ENCODE assay signal across 13 mouse cellular contexts in genomic region chr4:125125361-125125921, GRCm38 (mm10). TPM values are rescaled to one million over a fixed set of nuclear protein-coding genes. Genes with fewer than 3 reads are reported as not detected.
A peak's percentile ranks its signal among the peaks of the same experiment; 100 is the strongest.
DNase-seq lines count a peak whose midpoint lies in the region; ATAC-seq and TF ChIP-seq lines count a peak whose summit lies in the region.
"Had no signal": no experiment of that assay in that cellular context is flagged by ENCODE, and none has a peak within 500 bp of the region (broad histone marks: within the 10 kb centered on the region; RNA-seq: fewer than 3 reads in every experiment).

No protein-coding gene starts in this region.

- no peaks in the 10 kb centered on the region for H3K27me3 ChIP-seq in lung, postnatal 0 days (replicated peaks; ENCODE audit: insufficient read depth, low read length)

- DNase-seq in lung, postnatal 0 days (ENCODE audit: low spot score): peak; percentile 17
- DNase-seq in lung, postnatal 36 days: no peak
- DNase-seq in ES-CJ7 (ENCODE audit: low read depth, low spot score): peak; percentile 61
- DNase-seq in left cerebral cortex, postnatal 36 days (ENCODE audit: low spot score in 2 of 2): no peak
- no peak for DNase-seq in left cerebral cortex, postnatal 10 days (ENCODE audit: extremely low spot score in 1 of 2, low spot score in 2 of 2)
- DNase-seq in spleen, postnatal 14 days (ENCODE audit: low spot score in 2 of 2): no peak
- DNase-seq: cerebellum, postnatal 14 days; layer of hippocampus, postnatal 36 days; lung, adult 2 months had no signal

- no peak overlapping the region for H3K9ac ChIP-seq in lung, postnatal 0 days (replicated peaks; ENCODE audit: low read depth)
- H3K9ac ChIP-seq: neural tube, embryonic 12.5 days had no signal

- intact Hi-C loops in left cerebral cortex, postnatal 36 days (cut with DNase I): no loop called here
- intact Hi-C loops in left cerebral cortex, postnatal 10 days (cut with DNase I): no loop called here

- H3K4me1 ChIP-seq in lung, postnatal 0 days (ENCODE audit: insufficient read depth, low read depth, low read length): peaks cover 40% of the 10 kb centered on the region
- peaks cover 26% of the 10 kb centered on the region for H3K4me1 ChIP-seq in embryonic fibroblast, embryonic 13.5 days (ENCODE audit: control insufficient read depth, insufficient read depth, low read length)

- TF ChIP-seq POLR2A in embryonic fibroblast, embryonic 13.5 days (IDR thresholded peaks at IDR 0.05; ENCODE audit: low read depth, low read length): no peak

- WGBS in lung, postnatal 0 days: 82% methylated on average over 7 of the region's 7 CpGs
- WGBS in macrophage (ENCODE audit: missing documents): 77% methylated on average over 7 of the region's 7 CpGs

- no peak for TF ChIP-seq CTCF in lung, postnatal 0 days (IDR thresholded peaks at IDR 0.05)
- no peak for TF ChIP-seq CTCF in embryonic fibroblast, embryonic 13.5 days (IDR thresholded peaks at IDR 0.05; ENCODE audit: borderline replicate concordance, insufficient read depth, low read length)

- H3K4me2 ChIP-seq in lung, postnatal 0 days (replicated peaks; ENCODE audit: low read depth, low read length): no peak overlapping the region
- H3K4me2 ChIP-seq: neural tube, embryonic 12.5 days had no signal

- no peak for ATAC-seq in lung, postnatal 0 days

- peaks cover 71% of the 10 kb centered on the region for H3K79me2 ChIP-seq in macrophage (ENCODE audit: inconsistent target)

- peak overlapping the region; percentile 54; the same call in 1 of the 2 replicates for H3K27ac ChIP-seq in lung, postnatal 0 days (ENCODE audit: low read length)
- H3K27ac ChIP-seq in embryonic fibroblast, embryonic 13.5 days (ENCODE audit: insufficient read depth, low read length): peak overlapping the region; percentile 49
- H3K27ac ChIP-seq in macrophage: peak overlapping the region; percentile 88
- H3K27ac ChIP-seq: neural tube, embryonic 12.5 days had no signal

- H3K4me3 ChIP-seq in lung, postnatal 0 days (ENCODE audit: low read depth, low read length): no peak overlapping the region
- H3K4me3 ChIP-seq in embryonic fibroblast, embryonic 13.5 days (ENCODE audit: insufficient read depth, low read length): no peak overlapping the region; the same call in 1 of the 2 replicates
- H3K4me3 ChIP-seq in macrophage (ENCODE audit: inconsistent target): no peak overlapping the region
- H3K4me3 ChIP-seq: neural tube, embryonic 12.5 days had no signal

- no peaks in the 10 kb centered on the region for H3K9me3 ChIP-seq in lung, postnatal 0 days (ENCODE audit: low read length)
- H3K9me3 ChIP-seq: neural tube, embryonic 12.5 days had no signal

- H3K36me3 ChIP-seq in lung, postnatal 0 days (ENCODE audit: insufficient read depth, low read length): 0 out of 2 replicates have a peak, but pooled peaks cover 3% of the 10 kb centered on the region
- peaks cover 16% of the 10 kb centered on the region; the same call in 1 of the 2 replicates for H3K36me3 ChIP-seq in macrophage (ENCODE audit: inconsistent target)
- H3K36me3 ChIP-seq: neural tube, embryonic 12.5 days had no signal

- no peak for TF ChIP-seq EP300 in lung, postnatal 0 days (IDR thresholded peaks at IDR 0.05)

RNA-seq across cellular contexts. Expression of gene Zc3h12a, which starts 2.2 kb away (rescaled TPM):
- 1.6 and 2.3 TPM in 2 replicates for polyA plus RNA-seq in lung, postnatal 0 days (2015; fragmentation: Nextera tagmentation; extraction: Ambion mirVana)
- 6.0 and 8.9 TPM in 2 replicates for polyA plus RNA-seq in embryonic fibroblast, embryonic 13.5 days (2011; ENCODE audit: insufficient read length, low read depth, missing spikeins)
- 100 to 1,000 TPM in 20 of 26 experiments, 10 to 100 TPM in 6; 57.3 to 229 (median 148) TPM for total RNA-seq in macrophage (2018; cell fraction: chromatin; rRNA removed)
- 100 to 1,000 TPM in 8 of 26 experiments, 10 to 100 TPM in 18; 12.0 to 167 (median 56.6) TPM for total RNA-seq in macrophage (2018; cell fraction: cytosol; rRNA removed)
- total RNA-seq in macrophage (2018; cell fraction: nucleus; rRNA removed): 100 to 1,000 TPM in 18 of 26 experiments, 10 to 100 TPM in 8; 39.0 to 219 (median 148) TPM
- polyA plus RNA-seq in macrophage (2018): 6.2 to 14.2 TPM (median 8.5 TPM) in 3 replicates
- total RNA-seq in left cerebral cortex, postnatal 36 days (2021): under 1 TPM; 0.54 to 0.70 TPM
- total RNA-seq in left cerebral cortex, postnatal 10 days (2021): 1 to 10 TPM in 1 of 2 experiments, under 1 TPM in 1; 0.57 to 1.2 TPM

RNA-seq across cellular contexts. Expression of gene Meaf6, which starts 40.5 kb away (rescaled TPM):
- polyA plus RNA-seq in lung, postnatal 0 days (2015; fragmentation: Nextera tagmentation; extraction: Ambion mirVana): 29.7 and 32.1 TPM in 2 replicates
- 21.8 and 35.7 TPM in 2 replicates for polyA plus RNA-seq in embryonic fibroblast, embryonic 13.5 days (2011; ENCODE audit: insufficient read length, low read depth, missing spikeins)
- total RNA-seq in macrophage (2018; cell fraction: chromatin; rRNA removed): 10 to 100 TPM; 11.9 to 63.3 (median 32.7) TPM
- 10 to 100 TPM; 17.9 to 37.9 (median 23.7) TPM for total RNA-seq in macrophage (2018; cell fraction: cytosol; rRNA removed)
- total RNA-seq in macrophage (2018; cell fraction: nucleus; rRNA removed): 10 to 100 TPM in 25 of 26 experiments, 1 to 10 TPM in 1; 9.1 to 45.3 (median 21.4) TPM
- 18.5 to 49.2 TPM (median 35.8 TPM) in 3 replicates for polyA plus RNA-seq in macrophage (2018)
- 100 to 1,000 TPM; 123 to 140 TPM for total RNA-seq in left cerebral cortex, postnatal 36 days (2021)
- total RNA-seq in left cerebral cortex, postnatal 10 days (2021): 100 to 1,000 TPM; 142 to 151 TPM

RNA-seq across cellular contexts. Expression of gene Snip1, which starts 59.0 kb away (rescaled TPM):
- 17.4 and 18.0 TPM in 2 replicates for polyA plus RNA-seq in lung, postnatal 0 days (2015; fragmentation: Nextera tagmentation; extraction: Ambion mirVana)
- polyA plus RNA-seq in embryonic fibroblast, embryonic 13.5 days (2011; ENCODE audit: insufficient read length, low read depth, missing spikeins): 15.5 and 16.8 TPM in 2 replicates
- 10 to 100 TPM in 22 of 26 experiments, 1 to 10 TPM in 4; 6.2 to 19.7 (median 15.0) TPM for total RNA-seq in macrophage (2018; cell fraction: chromatin; rRNA removed)
- total RNA-seq in macrophage (2018; cell fraction: cytosol; rRNA removed): 10 to 100 TPM; 14.5 to 23.3 (median 19.6) TPM
- total RNA-seq in macrophage (2018; cell fraction: nucleus; rRNA removed): 10 to 100 TPM; 10.2 to 22.7 (median 17.1) TPM
- 15.9 to 19.4 TPM (median 15.9 TPM) in 3 replicates for polyA plus RNA-seq in macrophage (2018)
- 10 to 100 TPM; 13.6 to 14.2 TPM for total RNA-seq in left cerebral cortex, postnatal 36 days (2021)
- total RNA-seq in left cerebral cortex, postnatal 10 days (2021): 10 to 100 TPM; 12.8 to 13.7 TPM

RNA-seq across cellular contexts. Expression of gene Dnali1, which starts 59.9 kb away (rescaled TPM):
- 6.9 and 10.9 TPM in 2 replicates for polyA plus RNA-seq in lung, postnatal 0 days (2015; fragmentation: Nextera tagmentation; extraction: Ambion mirVana)
- polyA plus RNA-seq in embryonic fibroblast, embryonic 13.5 days (2011; ENCODE audit: insufficient read length, low read depth, missing spikeins): not detected in 2 replicates
- total RNA-seq in macrophage (2018; cell fraction: chromatin; rRNA removed): not detected
- under 1 TPM in 8 of 26 experiments, not detected in 18; 0.03 to 0.17 (median 0.07) TPM for total RNA-seq in macrophage (2018; cell fraction: cytosol; rRNA removed)
- total RNA-seq in macrophage (2018; cell fraction: nucleus; rRNA removed): not detected
- 0.09 TPM in 1 of 3 replicates, not detected in the others for polyA plus RNA-seq in macrophage (2018)
- under 1 TPM in 1 of 2 experiments, not detected in 1; 0.30 TPM for total RNA-seq in left cerebral cortex, postnatal 36 days (2021)
- total RNA-seq in left cerebral cortex, postnatal 10 days (2021): under 1 TPM; 0.16 to 0.21 TPM
- total RNA-seq: heart, postnatal 10 days had no signal

Comparison
In these comparisons a context has a peak if more than half of its experiments do, and no peak if none do; other contexts are left out.
1. DNase-seq: peak in lung, postnatal 0 days (single experiment) and ES-CJ7 (single experiment); none in lung, postnatal 36 days (single experiment), left cerebral cortex, postnatal 36 days (0 of 2), left cerebral cortex, postnatal 10 days (0 of 2) and spleen, postnatal 14 days (0 of 2).
2. Peak in every context shown above with its lines, with median percentiles within 50 percentile points of each other: H3K27ac ChIP-seq.